Mouse (Mus musculus) brain, embryonic 14.5 days (tissue): ENCODE results near the gene Ebi3.

Source experiments
- CTCF ChIP-seq: fragments of 200-500 bp; IDR thresholded peaks from 2 replicates; pipeline ENCODE4 v1.5.1; 2012; ENCODE audit warnings: inconsistent platforms, mild to moderate bottlenecking, moderate library complexity, borderline replicate concordance; ENCODE audit not compliant: insufficient read depth, insufficient read length; ENCODE audit errors: extremely low read depth
- POLR2A ChIP-seq: fragments of 200-500 bp; IDR thresholded peaks from 2 replicates; pipeline ENCODE4 v1.6.1; 2012; ENCODE audit warnings: mild to moderate bottlenecking, inconsistent platforms, borderline replicate concordance; ENCODE audit not compliant: poor library complexity, insufficient read depth, insufficient read length, severe bottlenecking; ENCODE audit errors: extremely low read depth

DNA sequence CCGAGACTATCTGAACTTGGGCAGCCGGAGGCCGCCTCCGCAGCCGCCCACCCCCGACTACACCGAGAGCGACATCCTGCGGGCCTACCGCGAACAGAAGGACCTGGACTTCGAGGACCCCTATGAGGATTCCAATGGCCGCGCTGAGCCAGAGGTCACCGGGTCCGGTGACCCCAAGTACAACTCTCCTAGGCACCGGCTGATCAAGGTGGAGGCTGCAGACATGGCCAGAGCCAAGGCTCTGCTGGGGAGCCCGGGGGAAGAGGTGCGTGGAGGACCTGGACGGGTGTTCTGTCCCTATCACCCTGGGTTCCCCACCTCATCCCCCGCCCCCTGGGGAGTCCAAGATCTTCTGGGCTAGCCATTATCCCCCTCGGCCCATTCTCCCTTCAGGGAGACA is 19.0 kb downstream of the Ebi3 start:
- TF ChIP-seq POLR2A (no peak), CTCF (no peak)
